ENCODE assay signal across 16 mouse cellular contexts in the genomic region with DNA sequence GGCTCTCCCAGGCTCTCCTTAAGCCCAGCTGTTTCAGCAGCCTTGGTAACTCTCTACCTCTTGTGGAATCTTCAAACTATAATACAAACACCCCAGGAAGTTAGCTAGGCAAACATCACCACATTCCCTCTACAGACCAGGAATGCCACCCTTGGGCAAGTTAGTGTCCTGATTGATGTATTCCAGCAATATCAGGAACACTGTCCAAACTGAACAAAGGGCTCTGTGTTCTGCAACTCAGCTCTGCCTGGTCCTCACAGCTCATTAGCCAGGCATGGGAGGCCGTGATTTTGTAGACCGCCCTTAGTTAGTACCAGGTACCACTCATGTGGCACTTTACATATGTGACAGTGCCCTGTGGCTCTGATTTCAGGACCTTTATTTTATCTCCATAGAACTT.
"Had no signal": no experiment of that assay in that cellular context is flagged by ENCODE, and none has a peak within 500 bp of the region (broad histone marks: within the 10 kb centered on the region; RNA-seq: fewer than 3 reads in every experiment).

No protein-coding gene starts in this region.

- H3K9me3 ChIP-seq: liver, embryonic 15.5 days; lung, embryonic 15.5 days; neural tube, embryonic 15.5 days had no signal

- H3K9ac ChIP-seq: liver, embryonic 15.5 days; lung, embryonic 15.5 days; midbrain, embryonic 13.5 days; neural tube, embryonic 15.5 days had no signal

- H3K4me2 ChIP-seq: liver, embryonic 11.5 days; liver, embryonic 15.5 days; lung, embryonic 15.5 days; midbrain, embryonic 13.5 days; neural tube, embryonic 15.5 days had no signal

- H3K27me3 ChIP-seq: liver, embryonic 15.5 days; lung, embryonic 15.5 days; megakaryocyte, embryonic 14.5 days; midbrain, embryonic 13.5 days; neural tube, embryonic 15.5 days had no signal

- H3K4me1 ChIP-seq: liver, embryonic 15.5 days; lung, embryonic 15.5 days; megakaryocyte, embryonic 14.5 days; midbrain, embryonic 13.5 days had no signal

- DNase-seq: kidney, adult 18-20 months; kidney, postnatal 25 days; lung, postnatal 14 days; right cerebral cortex, postnatal 4 days; spleen, adult 18-20 months; thymus, adult 18-20 months; thymus, postnatal 14 days had no signal

- H3K27ac ChIP-seq: left cerebral cortex, adult 2 months; liver, embryonic 15.5 days; lung, embryonic 15.5 days; macrophage; midbrain, embryonic 13.5 days; neural tube, embryonic 15.5 days had no signal

- ATAC-seq: midbrain, embryonic 13.5 days had no signal

- H3K4me3 ChIP-seq: left cerebral cortex, adult 2 months; liver, embryonic 15.5 days; lung, embryonic 15.5 days; megakaryocyte, embryonic 14.5 days; midbrain, embryonic 13.5 days; myocyte; neural tube, embryonic 15.5 days had no signal

- H3K36me3 ChIP-seq: liver, embryonic 15.5 days; lung, embryonic 15.5 days; midbrain, embryonic 13.5 days; neural tube, embryonic 15.5 days had no signal
